Mouse (Mus musculus): ENCODE results near the gene Rnf187. TPM values are rescaled to one million over a fixed set of nuclear protein-coding genes. Genes with fewer than 3 reads are reported as not detected.

The Rnf187 gene
- 150 and 161 TPM in 2 replicates for polyA plus RNA-seq (2015; fragmentation: Nextera tagmentation; extraction: Ambion mirVana)

- WGBS: under 1% methylated on average over 74 of the region's 95 CpGs
- peak; percentile 98 for ATAC-seq (ENCODE audit: low read depth)
- Histone ChIP-seq H3K9me3 (ENCODE audit: control insufficient read depth, low read length) (no peaks in the 10 kb centered on the region), H3K27ac (ENCODE audit: low read length) (peak within 1 kb of the TSS; percentile 96), H3K4me2 (ENCODE audit: low read depth, low read length) (peak within 1 kb of the TSS; percentile 97), H3K9ac (ENCODE audit: low read length) (peak within 1 kb of the TSS; percentile 94), H3K36me3 (ENCODE audit: control insufficient read depth, insufficient read depth, low read length) (peaks cover 15% of the 10 kb centered on the region), H3K4me3 (ENCODE audit: low read length) (peak within 1 kb of the TSS; percentile 94), H3K4me1 (replicated peaks; ENCODE audit: control insufficient read depth, insufficient read depth, low read length) (peaks cover 10% of the 10 kb centered on the region), H3K27me3 (ENCODE audit: control insufficient read depth, insufficient read depth, low read depth, low read length) (no peaks in the 10 kb centered on the region)
Measured at GRCm38 (mm10) chr11:58938322-58939087, at the start of gene Rnf187. TSS of gene Rnf187 (minus strand) at chr11:58938916.

GRCm38 (mm10) chr11:58985299-58985917 is 46.7 kb upstream of the Rnf187 start:
- Histone ChIP-seq H3K4me1 (replicated peaks; ENCODE audit: control insufficient read depth, insufficient read depth, low read length) (peaks cover 5% of the 10 kb centered on the region), H3K27ac (ENCODE audit: low read length) (no peak overlapping the region), H3K9me3 (ENCODE audit: control insufficient read depth, low read length) (no peaks in the 10 kb centered on the region), H3K36me3 (ENCODE audit: control insufficient read depth, insufficient read depth, low read length) (peaks cover 42% of the 10 kb centered on the region), H3K4me2 (ENCODE audit: low read depth, low read length) (no peak overlapping the region), H3K27me3 (ENCODE audit: control insufficient read depth, insufficient read depth, low read depth, low read length) (no peaks in the 10 kb centered on the region), H3K9ac (ENCODE audit: low read length) (no peak overlapping the region), H3K4me3 (ENCODE audit: low read length) (no peak overlapping the region)
- ATAC-seq (ENCODE audit: low read depth): no peak
- 90% methylated on average over 3 of the region's 3 CpGs for WGBS

GRCm38 (mm10) chr11:58984657-58985056 is 45.9 kb upstream of the Rnf187 start:
- H3K4me2 ChIP-seq (ENCODE audit: low read depth, low read length): no peak overlapping the region
- H3K27me3 ChIP-seq (ENCODE audit: control insufficient read depth, insufficient read depth, low read depth, low read length): no peaks in the 10 kb centered on the region
- H3K4me1 ChIP-seq (replicated peaks; ENCODE audit: control insufficient read depth, insufficient read depth, low read length): peaks cover 12% of the 10 kb centered on the region
- no peak overlapping the region for H3K27ac ChIP-seq (ENCODE audit: low read length)
- no peak for ATAC-seq (ENCODE audit: low read depth)
- H3K4me3 ChIP-seq (ENCODE audit: low read length): no peak overlapping the region
- peaks cover 36% of the 10 kb centered on the region for H3K36me3 ChIP-seq (ENCODE audit: control insufficient read depth, insufficient read depth, low read length)
- no peak overlapping the region for H3K9ac ChIP-seq (ENCODE audit: low read length)
- WGBS: 87% methylated on average over 7 of the region's 7 CpGs
- H3K9me3 ChIP-seq (ENCODE audit: control insufficient read depth, low read length): no peaks in the 10 kb centered on the region

- Histone ChIP-seq H3K4me1 (replicated peaks; ENCODE audit: control insufficient read depth, insufficient read depth, low read length) (peaks cover 20% of the 10 kb centered on the region), H3K4me3 (ENCODE audit: low read length) (no peak overlapping the region), H3K9ac (ENCODE audit: low read length) (no peak overlapping the region), H3K4me2 (ENCODE audit: low read depth, low read length) (no peak overlapping the region), H3K27me3 (ENCODE audit: control insufficient read depth, insufficient read depth, low read depth, low read length) (no peaks in the 10 kb centered on the region), H3K27ac (ENCODE audit: low read length) (no peak overlapping the region), H3K9me3 (ENCODE audit: control insufficient read depth, low read length) (no peaks in the 10 kb centered on the region), H3K36me3 (ENCODE audit: control insufficient read depth, insufficient read depth, low read length) (peaks cover 31% of the 10 kb centered on the region)
- WGBS: 73% methylated on average over 6 of the region's 6 CpGs
- ATAC-seq (ENCODE audit: low read depth): no peak
Measured at GRCm38 (mm10) chr11:58983691-58984341, 45.1 kb upstream of the Rnf187 start.

GRCm38 (mm10) chr11:58982471-58983097 is 43.9 kb upstream of the Rnf187 start:
- Histone ChIP-seq H3K9me3 (ENCODE audit: control insufficient read depth, low read length) (no peaks in the 10 kb centered on the region), H3K4me2 (ENCODE audit: low read depth, low read length) (no peak overlapping the region), H3K27ac (ENCODE audit: low read length) (no peak overlapping the region), H3K4me1 (replicated peaks; ENCODE audit: control insufficient read depth, insufficient read depth, low read length) (peaks cover 22% of the 10 kb centered on the region), H3K9ac (ENCODE audit: low read length) (no peak overlapping the region), H3K27me3 (ENCODE audit: control insufficient read depth, insufficient read depth, low read depth, low read length) (no peaks in the 10 kb centered on the region), H3K36me3 (ENCODE audit: control insufficient read depth, insufficient read depth, low read length) (peaks cover 24% of the 10 kb centered on the region), H3K4me3 (ENCODE audit: low read length) (no peak overlapping the region)
- WGBS: 87% methylated on average over 18 of the region's 18 CpGs
- ATAC-seq (ENCODE audit: low read depth): no peak

GRCm38 (mm10) chr11:58981541-58982447 is 43.1 kb upstream of the Rnf187 start:
- no peaks in the 10 kb centered on the region for H3K9me3 ChIP-seq (ENCODE audit: control insufficient read depth, low read length)
- H3K36me3 ChIP-seq (ENCODE audit: control insufficient read depth, insufficient read depth, low read length): peaks cover 19% of the 10 kb centered on the region
- H3K9ac ChIP-seq (ENCODE audit: low read length): no peak overlapping the region
- no peak overlapping the region for H3K27ac ChIP-seq (ENCODE audit: low read length)
- WGBS: 46% methylated on average over 14 of the region's 14 CpGs
- H3K4me3 ChIP-seq (ENCODE audit: low read length): no peak overlapping the region
- ATAC-seq (ENCODE audit: low read depth): no peak
- H3K4me2 ChIP-seq (ENCODE audit: low read depth, low read length): no peak overlapping the region
- no peaks in the 10 kb centered on the region for H3K27me3 ChIP-seq (ENCODE audit: control insufficient read depth, insufficient read depth, low read depth, low read length)
- H3K4me1 ChIP-seq (replicated peaks; ENCODE audit: control insufficient read depth, insufficient read depth, low read length): peaks cover 25% of the 10 kb centered on the region

- no peaks in the 10 kb centered on the region for H3K9me3 ChIP-seq (ENCODE audit: control insufficient read depth, low read length)
- H3K4me2 ChIP-seq (ENCODE audit: low read depth, low read length): peak overlapping the region; percentile 22; the same call in 1 of the 2 replicates
- ATAC-seq (ENCODE audit: low read depth): no peak
- 45% methylated on average over 5 of the region's 5 CpGs for WGBS
- no peaks in the 10 kb centered on the region for H3K27me3 ChIP-seq (ENCODE audit: control insufficient read depth, insufficient read depth, low read depth, low read length)
- H3K27ac ChIP-seq (ENCODE audit: low read length): no peak overlapping the region
- H3K4me3 ChIP-seq (ENCODE audit: low read length): no peak overlapping the region
- H3K4me1 ChIP-seq (replicated peaks; ENCODE audit: control insufficient read depth, insufficient read depth, low read length): peaks cover 25% of the 10 kb centered on the region
- no peak overlapping the region for H3K9ac ChIP-seq (ENCODE audit: low read length)
- H3K36me3 ChIP-seq (ENCODE audit: control insufficient read depth, insufficient read depth, low read length): peaks cover 16% of the 10 kb centered on the region
Measured at GRCm38 (mm10) chr11:58980381-58980990, 41.8 kb upstream of the Rnf187 start.

- Histone ChIP-seq H3K9me3 (ENCODE audit: control insufficient read depth, low read length) (no peaks in the 10 kb centered on the region), H3K4me1 (replicated peaks; ENCODE audit: control insufficient read depth, insufficient read depth, low read length) (peaks cover 25% of the 10 kb centered on the region), H3K9ac (ENCODE audit: low read length) (peak overlapping the region; percentile 96), H3K4me3 (ENCODE audit: low read length) (peak overlapping the region; percentile 98), H3K27me3 (ENCODE audit: control insufficient read depth, insufficient read depth, low read depth, low read length) (no peaks in the 10 kb centered on the region), H3K27ac (ENCODE audit: low read length) (no peak overlapping the region), H3K4me2 (ENCODE audit: low read depth, low read length) (peak overlapping the region; percentile 98), H3K36me3 (ENCODE audit: control insufficient read depth, insufficient read depth, low read length) (peaks cover 11% of the 10 kb centered on the region)
- WGBS: 70% methylated on average over 7 of the region's 7 CpGs
- ATAC-seq (ENCODE audit: low read depth): no peak
Measured at GRCm38 (mm10) chr11:58979661-58980060, 40.9 kb upstream of the Rnf187 start.
